Comparison of ENCODE assay signal across 8 mouse cellular contexts in the genomic region with DNA sequence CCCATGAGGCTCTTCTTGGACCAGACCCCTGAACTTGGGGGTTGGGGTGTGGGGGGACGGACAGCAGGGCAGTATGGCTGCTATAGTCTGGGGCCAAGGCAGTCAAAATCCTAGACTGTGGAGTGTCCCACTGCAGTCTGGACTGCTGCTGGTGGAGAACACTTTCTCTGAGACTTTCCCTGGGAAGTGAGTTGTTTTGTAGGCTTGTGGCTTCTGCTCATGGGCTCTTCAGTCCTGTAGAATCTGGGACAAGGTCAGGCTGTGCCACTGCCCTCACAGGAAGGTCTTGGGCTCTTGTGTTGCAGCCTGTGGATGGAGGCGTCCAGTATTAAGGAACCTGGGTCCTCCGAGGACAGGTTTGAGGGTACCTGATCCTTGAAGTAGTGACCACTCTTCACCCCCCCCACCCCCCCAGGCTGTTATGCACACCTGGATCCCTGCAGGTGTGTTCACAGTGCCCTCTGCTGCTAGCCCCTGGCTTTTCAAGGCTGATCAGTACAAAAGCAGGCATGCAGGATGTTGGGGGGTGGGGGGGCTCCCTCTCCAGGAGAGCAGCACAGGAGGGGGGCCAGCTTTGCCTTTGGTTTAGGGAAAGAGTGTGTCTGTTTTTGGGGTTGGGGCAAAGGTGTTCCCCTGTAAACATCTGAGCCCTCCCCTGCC. TPM values are rescaled to one million over a fixed set of nuclear protein-coding genes. Genes with fewer than 3 reads are reported as not detected.
DNase-seq lines count a peak whose midpoint lies in the region; ATAC-seq and TF ChIP-seq lines count a peak whose summit lies in the region.

No protein-coding gene starts in this region.

- peaks cover 17% of the 10 kb centered on the region for H3K36me3 ChIP-seq in embryonic facial prominence, embryonic 13.5 days
- H3K36me3 ChIP-seq in intestine, embryonic 16.5 days (ENCODE audit: control insufficient read depth, insufficient read depth, low read length) = 0 out of 2 replicates have a peak, but pooled peaks cover 6% of the 10 kb centered on the region
- no peaks in the 10 kb centered on the region for H3K36me3 ChIP-seq in midbrain, postnatal 0 days (ENCODE audit: insufficient read depth, low read length)

- peak overlapping the region; percentile 77 for H3K4me2 ChIP-seq in embryonic facial prominence, embryonic 13.5 days
- peak overlapping the region; percentile 83 for H3K4me2 ChIP-seq in intestine, embryonic 16.5 days (ENCODE audit: low read depth, low read length)
- peak overlapping the region; percentile 77 for H3K4me2 ChIP-seq in midbrain, postnatal 0 days (ENCODE audit: low read depth, low read length, poor library complexity, severe bottlenecking)

- H3K4me3 ChIP-seq in embryonic facial prominence, embryonic 13.5 days = peak overlapping the region; percentile 95
- peak overlapping the region; percentile 99 for H3K4me3 ChIP-seq in intestine, embryonic 16.5 days (ENCODE audit: low read length)
- H3K4me3 ChIP-seq in midbrain, postnatal 0 days (ENCODE audit: low read depth, low read length) = peak overlapping the region; percentile 97; the same call in 1 of the 2 replicates

- H3K4me1 ChIP-seq in embryonic facial prominence, embryonic 13.5 days = peaks cover 61% of the 10 kb centered on the region
- H3K4me1 ChIP-seq in intestine, embryonic 16.5 days (ENCODE audit: control insufficient read depth, insufficient read depth, low read length) = peaks cover 41% of the 10 kb centered on the region
- peaks cover 27% of the 10 kb centered on the region; the same call in 1 of the 2 replicates for H3K4me1 ChIP-seq in midbrain, postnatal 0 days (ENCODE audit: insufficient read depth, low read length)

- ATAC-seq in embryonic facial prominence, embryonic 13.5 days (ENCODE audit: insufficient number of reproducible peaks, insufficient read depth, low FRiP score, low TSS enrichment, low read depth) = no peak
- no peak for ATAC-seq in intestine, embryonic 16.5 days
- no peak for ATAC-seq in midbrain, postnatal 0 days (ENCODE audit: low FRiP score)

- H3K9me3 ChIP-seq in embryonic facial prominence, embryonic 13.5 days = no peaks in the 10 kb centered on the region
- no peaks in the 10 kb centered on the region for H3K9me3 ChIP-seq in intestine, embryonic 16.5 days (ENCODE audit: control insufficient read depth, low read length)
- no peaks in the 10 kb centered on the region for H3K9me3 ChIP-seq in midbrain, postnatal 0 days (ENCODE audit: low read length)

- H3K9ac ChIP-seq in embryonic facial prominence, embryonic 13.5 days = peak overlapping the region; percentile 95
- H3K9ac ChIP-seq in intestine, embryonic 16.5 days (ENCODE audit: low read depth, low read length) = peak overlapping the region; percentile 97
- peak overlapping the region; percentile 91; the same call in 1 of the 2 replicates for H3K9ac ChIP-seq in midbrain, postnatal 0 days (replicated peaks; ENCODE audit: low read length, poor library complexity, severe bottlenecking)

- H3K27ac ChIP-seq in embryonic facial prominence, embryonic 13.5 days = peak overlapping the region; percentile 87
- no peak overlapping the region for H3K27ac ChIP-seq in intestine, embryonic 16.5 days (ENCODE audit: low read length)
- no peak overlapping the region for H3K27ac ChIP-seq in midbrain, postnatal 0 days (ENCODE audit: low read depth, low read length)

- intact Hi-C loops in left cerebral cortex, postnatal 4 days (cut with DNase I) = no loop called here

- WGBS in embryonic facial prominence, embryonic 13.5 days = 63% methylated on average over 3 of the region's 3 CpGs
- 77% methylated on average over 3 of the region's 3 CpGs for WGBS in intestine, embryonic 16.5 days
- 75% methylated on average over 3 of the region's 3 CpGs for WGBS in midbrain, postnatal 0 days

- peak; percentile 41 for TF ChIP-seq CTCF in midbrain, postnatal 0 days (IDR thresholded peaks at IDR 0.05)

- peak; percentile 27 for DNase-seq in kidney, adult 18-20 months
- DNase-seq in kidney, postnatal 14 days = no peak
- DNase-seq in midbrain, postnatal 0 days (ENCODE audit: low spot score) = no peak
- DNase-seq in embryo, embryonic 11 days = no peak
- DNase-seq in left cerebral cortex, postnatal 4 days = no peak
- DNase-seq in urinary bladder, postnatal 36 days (ENCODE audit: low spot score in 2 of 2) = no peak

- H3K27me3 ChIP-seq in embryonic facial prominence, embryonic 13.5 days = no peaks in the 10 kb centered on the region
- H3K27me3 ChIP-seq in intestine, embryonic 16.5 days (replicated peaks; ENCODE audit: control insufficient read depth, insufficient read depth, low read length) = no peaks in the 10 kb centered on the region
- no peaks in the 10 kb centered on the region for H3K27me3 ChIP-seq in midbrain, postnatal 0 days (ENCODE audit: insufficient read depth, low read length)

RNA-seq across cellular contexts. Expression of a gene that starts 13.3 kb away (rescaled TPM):
- polyA plus RNA-seq in embryonic facial prominence, embryonic 13.5 days (2015; fragmentation: Nextera tagmentation; extraction: Ambion mirVana) = 99.4 and 113 TPM in 2 replicates
- polyA plus RNA-seq in intestine, embryonic 16.5 days (2015; fragmentation: Nextera tagmentation; extraction: Ambion mirVana) = 111 and 142 TPM in 2 replicates
- 11.0 and 19.4 TPM in 2 replicates for total RNA-seq in midbrain, postnatal 0 days (2014; rRNA removed)
- 116 and 124 TPM in 2 replicates for polyA plus RNA-seq in midbrain, postnatal 0 days (2015; fragmentation: Nextera tagmentation; extraction: Ambion mirVana)
- total RNA-seq in left cerebral cortex, postnatal 4 days (2021) = 10 to 100 TPM; 68.9 to 72.5 TPM

RNA-seq across cellular contexts. Expression of a gene that starts 34.2 kb away (rescaled TPM):
- 23.0 and 26.1 TPM in 2 replicates for polyA plus RNA-seq in embryonic facial prominence, embryonic 13.5 days (2015; fragmentation: Nextera tagmentation; extraction: Ambion mirVana)
- 19.3 and 20.4 TPM in 2 replicates for polyA plus RNA-seq in intestine, embryonic 16.5 days (2015; fragmentation: Nextera tagmentation; extraction: Ambion mirVana)
- total RNA-seq in midbrain, postnatal 0 days (2014; rRNA removed) = 65.4 and 68.4 TPM in 2 replicates
- 36.0 and 37.3 TPM in 2 replicates for polyA plus RNA-seq in midbrain, postnatal 0 days (2015; fragmentation: Nextera tagmentation; extraction: Ambion mirVana)
- total RNA-seq in left cerebral cortex, postnatal 4 days (2021) = 10 to 100 TPM; 72.6 to 83.1 TPM
